Comparison of ENCODE assay signal across 8 mouse cellular contexts in genomic region chr10:111164304-111165218, GRCm38 (mm10). TPM values are rescaled to one million over a fixed set of nuclear protein-coding genes. Genes with fewer than 3 reads are reported as not detected.
DNase-seq lines count a peak whose midpoint lies in the region; ATAC-seq lines count a peak whose summit lies in the region.

TSS of gene Osbpl8 (plus strand) at chr10:111164752.

- no peaks in the 10 kb centered on the region for H3K9me3 ChIP-seq in intestine, embryonic 14.5 days (ENCODE audit: control insufficient read depth, low read length)

- no peaks in the 10 kb centered on the region for H3K36me3 ChIP-seq in intestine, embryonic 14.5 days (ENCODE audit: control insufficient read depth, insufficient read depth, low read length)

- H3K27me3 ChIP-seq in intestine, embryonic 14.5 days (replicated peaks; ENCODE audit: control insufficient read depth, insufficient read depth, low read length) = no peaks in the 10 kb centered on the region

- intact Hi-C loops in gastrocnemius, postnatal 14 days (cut with DNase I; ENCODE audit: low total_unique reads) = loop anchor here (5.0 kb wide), 1 partner anchor 52 kb away; no protein-coding TSS in a partner anchor
- intact Hi-C loops in left cerebral cortex, postnatal 14 days (cut with DNase I) = loop anchor here (5.0 kb wide), 1 partner anchor 57 kb away; no protein-coding TSS in a partner anchor

- H3K4me2 ChIP-seq in intestine, embryonic 14.5 days (ENCODE audit: low read length) = peak within 1 kb of the TSS; percentile 65

- H3K4me3 ChIP-seq in intestine, embryonic 14.5 days (ENCODE audit: low read depth, low read length) = peak within 1 kb of the TSS; percentile 90

- under 1% methylated on average over 58 of the region's 84 CpGs for WGBS in intestine, embryonic 14.5 days

- peak within 1 kb of the TSS; percentile 79 for H3K9ac ChIP-seq in intestine, embryonic 14.5 days (ENCODE audit: low read length)

- H3K4me1 ChIP-seq in intestine, embryonic 14.5 days (replicated peaks; ENCODE audit: control insufficient read depth, insufficient read depth, low read length) = peaks cover 9% of the 10 kb centered on the region; the same call in 1 of the 2 replicates

- peak; percentile 94 for ATAC-seq in intestine, embryonic 14.5 days (replicated peaks; ENCODE audit: low FRiP score, low TSS enrichment, low read depth)

- H3K27ac ChIP-seq in intestine, embryonic 14.5 days (ENCODE audit: low read depth) = peak within 1 kb of the TSS; percentile 83

- peak; percentile 94 for DNase-seq in adipocyte (ENCODE audit: low spot score)
- peak; percentile 95 for DNase-seq in embryo, embryonic 10 days (ENCODE audit: low spot score)
- DNase-seq in gastrocnemius, postnatal 14 days = peak; percentile 99
- DNase-seq in intestine, embryonic 14.5 days (ENCODE audit: low spot score) = peak; percentile 100
- peak; percentile 99 for DNase-seq in left cerebral cortex, postnatal 14 days (ENCODE audit: low spot score in 2 of 2)
- DNase-seq in mesoderm, embryonic 11.5 days (ENCODE audit: low read depth, low spot score) = peak; percentile 95
- peak; percentile 97 for DNase-seq in right cerebral cortex, postnatal 36 days (ENCODE audit: low spot score in 2 of 2)
- peak; percentile 98 for DNase-seq in yolk sac, embryonic 10.5 days (ENCODE audit: low spot score)

RNA-seq across cellular contexts. Expression of gene Osbpl8, which starts in this region (rescaled TPM):
- total RNA-seq in gastrocnemius, postnatal 14 days (2021) = 10 to 100 TPM; 14.4 to 14.8 TPM
- polyA plus RNA-seq in intestine, embryonic 14.5 days (2014; fragmentation: Nextera tagmentation; extraction: Ambion mirVana) = 6.2 and 6.7 TPM in 2 replicates
- 10 to 100 TPM; 75.1 to 77.7 TPM for total RNA-seq in left cerebral cortex, postnatal 14 days (2021)

Comparison
In these comparisons a context has a peak if more than half of its experiments do, and no peak if none do; other contexts are left out.
1. Peak in every context shown above with its lines: DNase-seq, ATAC-seq, H3K4me3 ChIP-seq and H3K27ac ChIP-seq.
2. RNA of gene Osbpl8 (total RNA-seq): 75.1 to 77.7 TPM in left cerebral cortex, postnatal 14 days; 14.4 to 14.8 TPM in gastrocnemius, postnatal 14 days; every median in the first group is over 4 times any median in the second.